Mouse (Mus musculus): ENCODE data around the gene Gm16223. TPM values are rescaled to one million over a fixed set of nuclear protein-coding genes. Genes with fewer than 3 reads are reported as not detected.

Gm16223 gene
- polyA plus RNA-seq, 1 experiment = not detected

- TF ChIP-seq POLR2A (IDR thresholded peaks at IDR 0.05; ENCODE audit: low read depth, low read length) = no peak
- TF ChIP-seq CTCF (conservative IDR thresholded peaks at IDR 0.05; ENCODE audit: insufficient read depth, insufficient read length, low read depth, low read length) = no peak
- WGBS = 78% methylated on average over 3 of the region's 3 CpGs
- Histone ChIP-seq H3K4me1 (ENCODE audit: control insufficient read depth, insufficient read depth, low read length) (no peaks in the 10 kb centered on the region), H3K36me3 (ENCODE audit: control insufficient read depth, insufficient read depth, low read length) (no peaks in the 10 kb centered on the region), H3K27me3 (replicated peaks; ENCODE audit: control insufficient read depth, insufficient read depth, low read length) (no peaks in the 10 kb centered on the region), H3K4me3 (ENCODE audit: insufficient read depth, low read depth, low read length) (no peak overlapping the region), H3K27ac (ENCODE audit: insufficient read depth, low read depth, low read length) (no peak overlapping the region)
- DNase-seq = no peak
Measured at GRCm38 (mm10) chr5:42067075-42067474, 685 bp upstream of the Gm16223 start.

GRCm38 (mm10) chr5:42068188-42068579, 424 bp downstream of the Gm16223 start:
- DNase-seq = no peak
- no peaks in the 10 kb centered on the region for H3K4me1 ChIP-seq (ENCODE audit: control insufficient read depth, insufficient read depth, low read length)
- WGBS = 70% methylated on average over 1 of the region's 1 CpGs
- H3K27me3 ChIP-seq (replicated peaks; ENCODE audit: control insufficient read depth, insufficient read depth, low read length) = no peaks in the 10 kb centered on the region
- H3K4me3 ChIP-seq (ENCODE audit: insufficient read depth, low read depth, low read length) = no peak overlapping the region
- no peak overlapping the region for H3K27ac ChIP-seq (ENCODE audit: insufficient read depth, low read depth, low read length)
- H3K36me3 ChIP-seq (ENCODE audit: control insufficient read depth, insufficient read depth, low read length) = no peaks in the 10 kb centered on the region
- no peak for TF ChIP-seq POLR2A (IDR thresholded peaks at IDR 0.05; ENCODE audit: low read depth, low read length)
- TF ChIP-seq CTCF (conservative IDR thresholded peaks at IDR 0.05; ENCODE audit: insufficient read depth, insufficient read length, low read depth, low read length) = no peak

- TF ChIP-seq POLR2A (IDR thresholded peaks at IDR 0.05; ENCODE audit: low read depth, low read length) (no peak), CTCF (conservative IDR thresholded peaks at IDR 0.05; ENCODE audit: insufficient read depth, insufficient read length, low read depth, low read length) (no peak)
- peak; percentile 76 for DNase-seq
- Histone ChIP-seq H3K36me3 (ENCODE audit: control insufficient read depth, insufficient read depth, low read length) (no peaks in the 10 kb centered on the region), H3K4me3 (ENCODE audit: insufficient read depth, low read depth, low read length) (no peak overlapping the region), H3K4me1 (ENCODE audit: control insufficient read depth, insufficient read depth, low read length) (peaks cover 10% of the 10 kb centered on the region), H3K27ac (ENCODE audit: insufficient read depth, low read depth, low read length) (peak overlapping the region; percentile 99), H3K27me3 (replicated peaks; ENCODE audit: control insufficient read depth, insufficient read depth, low read length) (no peaks in the 10 kb centered on the region)
- WGBS = 26% methylated on average over 5 of the region's 5 CpGs
Measured at GRCm38 (mm10) chr5:42116586-42117346, 49.0 kb downstream of the Gm16223 start.

GRCm38 (mm10) chr5:42125562-42125961, 57.8 kb downstream of the Gm16223 start:
- no peak for DNase-seq
- Histone ChIP-seq H3K4me3 (ENCODE audit: insufficient read depth, low read depth, low read length) (no peak overlapping the region), H3K27me3 (replicated peaks; ENCODE audit: control insufficient read depth, insufficient read depth, low read length) (no peaks in the 10 kb centered on the region), H3K4me1 (ENCODE audit: control insufficient read depth, insufficient read depth, low read length) (no peaks in the 10 kb centered on the region), H3K36me3 (ENCODE audit: control insufficient read depth, insufficient read depth, low read length) (no peaks in the 10 kb centered on the region), H3K27ac (ENCODE audit: insufficient read depth, low read depth, low read length) (no peak overlapping the region)
- no peak for TF ChIP-seq CTCF (conservative IDR thresholded peaks at IDR 0.05; ENCODE audit: insufficient read depth, insufficient read length, low read depth, low read length)
- no peak for TF ChIP-seq POLR2A (IDR thresholded peaks at IDR 0.05; ENCODE audit: low read depth, low read length)

- WGBS = 58% methylated on average over 3 of the region's 3 CpGs
- H3K27me3 ChIP-seq (replicated peaks; ENCODE audit: control insufficient read depth, insufficient read depth, low read length) = no peaks in the 10 kb centered on the region
- no peak for DNase-seq
- H3K4me1 ChIP-seq (ENCODE audit: control insufficient read depth, insufficient read depth, low read length) = no peaks in the 10 kb centered on the region
- no peaks in the 10 kb centered on the region for H3K36me3 ChIP-seq (ENCODE audit: control insufficient read depth, insufficient read depth, low read length)
- TF ChIP-seq POLR2A (IDR thresholded peaks at IDR 0.05; ENCODE audit: low read depth, low read length) (no peak), CTCF (conservative IDR thresholded peaks at IDR 0.05; ENCODE audit: insufficient read depth, insufficient read length, low read depth, low read length) (no peak)
- H3K27ac ChIP-seq (ENCODE audit: insufficient read depth, low read depth, low read length) = no peak overlapping the region
- no peak overlapping the region for H3K4me3 ChIP-seq (ENCODE audit: insufficient read depth, low read depth, low read length)
Measured at GRCm38 (mm10) chr5:42155626-42156025, 87.9 kb downstream of the Gm16223 start.

GRCm38 (mm10) chr5:42164731-42165130, 97.0 kb downstream of the Gm16223 start:
- Histone ChIP-seq H3K36me3 (ENCODE audit: control insufficient read depth, insufficient read depth, low read length) (no peaks in the 10 kb centered on the region), H3K27me3 (replicated peaks; ENCODE audit: control insufficient read depth, insufficient read depth, low read length) (no peaks in the 10 kb centered on the region), H3K4me3 (ENCODE audit: insufficient read depth, low read depth, low read length) (no peak overlapping the region), H3K4me1 (ENCODE audit: control insufficient read depth, insufficient read depth, low read length) (no peaks in the 10 kb centered on the region), H3K27ac (ENCODE audit: insufficient read depth, low read depth, low read length) (no peak overlapping the region)
- 70% methylated on average over 2 of the region's 2 CpGs for WGBS
- no peak for TF ChIP-seq CTCF (conservative IDR thresholded peaks at IDR 0.05; ENCODE audit: insufficient read depth, insufficient read length, low read depth, low read length)
- TF ChIP-seq POLR2A (IDR thresholded peaks at IDR 0.05; ENCODE audit: low read depth, low read length) = no peak
- no peak for DNase-seq

GRCm38 (mm10) chr5:42166311-42166710, 98.6 kb downstream of the Gm16223 start:
- DNase-seq = no peak
- no peaks in the 10 kb centered on the region for H3K4me1 ChIP-seq (ENCODE audit: control insufficient read depth, insufficient read depth, low read length)
- H3K4me3 ChIP-seq (ENCODE audit: insufficient read depth, low read depth, low read length) = no peak overlapping the region
- no peaks in the 10 kb centered on the region for H3K27me3 ChIP-seq (replicated peaks; ENCODE audit: control insufficient read depth, insufficient read depth, low read length)
- TF ChIP-seq POLR2A (IDR thresholded peaks at IDR 0.05; ENCODE audit: low read depth, low read length) (no peak), CTCF (conservative IDR thresholded peaks at IDR 0.05; ENCODE audit: insufficient read depth, insufficient read length, low read depth, low read length) (no peak)
- 38% methylated on average over 1 of the region's 1 CpGs for WGBS
- no peaks in the 10 kb centered on the region for H3K36me3 ChIP-seq (ENCODE audit: control insufficient read depth, insufficient read depth, low read length)
- H3K27ac ChIP-seq (ENCODE audit: insufficient read depth, low read depth, low read length) = no peak overlapping the region

Measured in kidney, adult 2 months (tissue).